Mouse (Mus musculus) kidney, adult 11 months (tissue): Measurements from ENCODE around the gene Inpp4a.

Experiments
- DNase-seq: peaks from one replicate; pipeline ENCODE4 v3.0.0; 2022

Gene Inpp4a

DNA sequence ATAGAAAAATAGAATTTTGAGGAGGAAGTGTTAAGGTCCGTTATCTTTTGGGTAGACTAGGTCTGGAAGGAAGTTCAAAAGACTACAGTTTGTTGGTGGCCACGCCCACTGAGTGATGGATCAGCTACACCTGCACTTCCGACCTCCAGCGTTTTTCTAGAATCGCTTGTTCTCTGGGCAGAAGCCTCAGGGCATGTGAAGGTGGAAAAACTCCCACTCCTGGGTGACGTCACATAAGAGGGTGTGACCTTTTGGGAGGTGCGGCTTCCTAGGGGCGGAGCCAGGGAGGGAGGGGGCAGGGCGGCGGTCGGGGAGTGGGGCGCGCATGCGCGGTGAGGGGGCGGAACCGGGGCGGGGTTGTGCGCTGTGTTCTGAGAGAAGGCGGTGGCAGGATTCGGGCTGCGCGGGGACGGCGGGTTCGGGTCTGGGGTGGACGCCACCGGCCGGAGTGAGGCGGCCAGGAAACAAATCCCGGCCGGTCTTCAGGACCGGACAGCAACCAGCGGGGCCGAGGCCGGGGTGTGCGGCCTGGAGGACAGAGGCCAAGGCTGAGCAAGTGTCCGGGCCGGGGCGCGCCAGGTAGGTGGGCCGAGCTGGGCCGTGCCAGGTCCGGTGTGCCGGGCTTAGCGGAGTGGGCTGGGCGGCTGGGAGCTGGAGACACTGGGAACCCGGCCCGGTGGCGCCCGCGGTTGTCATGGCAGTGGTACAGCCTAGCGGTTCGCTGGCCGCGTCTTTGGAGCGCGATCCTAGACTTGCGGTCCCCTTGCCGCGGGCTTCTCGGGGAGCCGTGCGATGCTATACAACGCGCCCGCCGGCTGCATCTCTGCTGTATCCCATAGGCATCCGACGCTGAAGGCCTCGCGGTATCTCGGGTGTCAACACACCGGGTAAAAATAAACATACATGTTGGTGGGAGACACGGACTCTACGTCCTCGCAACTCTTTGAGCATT is at the start of gene Inpp4a:
Gene Inpp4a, plus strand, starts transcription at position 326 of the 952 bp plus-strand sequence.
- DNase-seq, result peak; percentile 85

DNA sequence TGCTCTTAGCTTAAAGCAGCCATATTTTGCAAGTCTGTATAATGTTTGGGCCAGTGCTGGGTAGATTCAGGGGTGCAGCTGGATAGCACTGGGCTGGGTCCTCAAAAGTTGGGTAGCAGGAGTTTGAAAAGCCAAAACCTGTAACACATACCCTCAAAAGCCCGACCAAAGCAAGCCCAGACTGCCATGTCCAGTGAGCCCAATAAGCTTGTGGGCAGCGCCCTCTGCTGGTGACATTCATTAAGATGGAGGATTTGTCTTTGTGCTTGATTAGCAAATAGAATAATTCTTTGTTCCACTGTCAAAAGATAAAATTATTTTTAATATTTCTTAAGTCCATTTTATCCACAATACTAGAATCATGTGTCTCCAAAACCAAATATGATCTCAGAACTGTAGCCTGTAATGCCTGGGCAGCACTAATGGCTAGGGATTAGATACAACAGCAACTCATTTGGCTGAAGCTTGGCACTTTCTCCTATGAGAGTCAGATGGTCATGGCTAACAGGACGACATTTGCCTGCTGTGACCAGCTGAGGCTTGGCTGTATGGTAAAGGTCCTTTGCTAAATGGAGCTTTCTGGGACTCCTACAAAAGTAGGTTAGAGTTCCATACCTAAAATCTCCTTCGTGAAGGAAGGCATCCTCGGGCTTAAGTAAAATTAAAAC is 48.9 kb upstream of the Inpp4a start:
- peak; percentile 54 for DNase-seq

DNA sequence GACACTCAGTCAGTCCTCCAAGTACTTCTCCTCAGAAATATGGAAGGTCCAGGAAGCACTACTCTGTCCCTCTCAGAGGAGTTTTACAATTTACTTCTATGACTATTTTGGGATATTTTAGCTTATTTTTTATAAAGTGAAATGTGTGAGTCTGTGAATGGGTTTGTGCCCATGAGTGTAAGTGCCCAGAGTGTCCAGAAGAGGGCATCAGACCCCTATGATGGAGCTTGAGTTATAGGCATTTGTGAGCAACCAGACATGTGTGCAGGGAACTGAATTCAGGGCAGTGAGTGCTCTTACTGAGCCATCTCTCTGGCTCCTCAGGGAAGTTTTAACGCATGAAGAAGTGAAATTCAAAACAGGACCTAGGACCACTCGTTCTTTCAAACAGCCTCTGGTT is 41.2 kb upstream of the Inpp4a start:
- DNase-seq, result no peak

DNA sequence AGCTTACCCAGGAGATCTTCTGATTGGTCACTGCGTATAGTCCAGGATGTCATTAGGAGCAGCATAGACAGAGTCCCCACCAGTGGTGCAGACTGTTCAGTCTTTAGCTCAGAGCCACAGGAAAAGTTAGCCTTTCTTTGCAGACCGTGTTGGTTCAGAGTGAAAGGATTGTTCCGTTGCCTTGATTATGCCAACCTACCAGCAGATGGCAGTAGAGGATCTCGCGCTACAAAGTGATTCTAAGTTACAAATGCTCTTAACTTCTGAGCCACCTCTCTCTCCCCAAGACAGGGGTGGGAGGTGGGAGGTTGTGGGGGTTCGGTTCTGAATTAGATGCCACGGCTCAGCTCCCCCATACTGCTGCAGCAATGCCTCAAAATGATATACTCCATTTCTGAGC is 27.2 kb upstream of the Inpp4a start:
- peak; percentile 32 for DNase-seq

DNA sequence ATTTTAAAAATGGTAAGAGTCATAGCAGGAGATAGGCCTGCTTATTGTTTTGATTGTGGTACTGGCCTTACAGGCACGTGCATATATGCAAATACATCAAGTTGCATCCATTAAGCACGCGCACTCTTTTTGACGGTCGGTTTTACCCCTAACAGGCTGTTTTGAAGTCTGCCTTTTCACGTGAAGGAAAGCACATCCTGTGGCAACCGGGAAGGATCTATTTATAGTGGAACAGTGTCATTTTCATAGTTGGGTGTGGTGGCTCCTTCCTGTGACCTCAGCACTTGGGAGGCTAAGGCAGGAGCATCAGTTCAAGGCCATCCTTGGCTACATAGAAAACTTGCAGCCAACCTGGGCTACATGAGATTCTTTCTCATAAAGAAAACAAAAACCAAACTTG is 13.1 kb upstream of the Inpp4a start:
- no peak for DNase-seq

DNA sequence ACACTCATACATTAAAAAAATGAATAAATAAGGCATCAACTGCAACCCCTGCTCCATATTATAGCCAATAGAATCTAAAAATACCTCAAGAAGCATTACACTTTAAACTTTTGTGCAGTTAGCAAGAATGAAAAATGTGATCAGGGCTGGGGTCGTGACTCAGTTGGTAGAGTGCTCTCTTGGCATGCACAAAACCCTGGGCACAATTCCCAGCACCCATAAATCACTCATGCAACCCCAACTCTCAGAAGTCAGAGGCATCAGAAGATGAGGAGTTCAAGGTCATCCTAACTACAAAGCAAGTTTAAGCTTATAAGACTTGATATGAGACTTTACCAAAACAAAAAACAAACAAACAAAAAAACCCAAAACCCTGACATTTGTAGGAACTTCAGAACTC is 11.9 kb upstream of the Inpp4a start:
- no peak for DNase-seq

DNA sequence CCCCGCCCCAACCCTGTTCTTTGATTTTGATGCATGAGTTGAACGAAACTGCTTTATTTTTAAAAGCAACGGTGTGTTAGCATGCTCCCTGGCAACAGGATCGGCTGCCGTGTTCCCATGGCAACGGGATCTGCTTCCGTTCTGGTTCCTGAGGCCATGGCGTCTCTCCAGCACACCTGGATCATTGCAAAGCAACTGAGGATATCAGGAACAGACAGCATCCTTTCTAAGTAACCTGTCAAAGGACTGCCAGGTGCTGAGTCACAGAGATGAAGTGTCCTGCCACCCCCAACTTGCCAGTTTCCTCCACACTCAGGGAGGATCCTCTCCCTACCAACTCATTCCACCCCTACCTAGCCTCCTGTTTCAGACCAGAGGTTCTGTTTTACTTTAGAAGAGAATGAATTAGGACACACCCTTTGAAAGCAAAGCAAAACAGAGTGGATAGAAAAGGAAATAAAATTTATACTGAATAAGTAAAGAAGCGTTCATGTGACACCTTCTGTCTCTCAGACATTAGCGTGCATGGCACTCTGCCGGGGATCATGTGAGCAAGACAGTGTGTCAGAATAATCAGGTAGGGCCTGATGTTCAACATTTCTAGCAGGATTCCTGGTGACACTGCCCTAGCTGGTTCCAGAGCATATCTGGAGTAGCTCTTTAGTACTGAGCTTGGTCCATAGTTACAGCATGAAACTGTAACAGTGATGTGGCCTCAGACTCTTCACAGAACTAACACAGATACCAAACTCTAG is 11.3 kb upstream of the Inpp4a start:
- DNase-seq, result no peak

DNA sequence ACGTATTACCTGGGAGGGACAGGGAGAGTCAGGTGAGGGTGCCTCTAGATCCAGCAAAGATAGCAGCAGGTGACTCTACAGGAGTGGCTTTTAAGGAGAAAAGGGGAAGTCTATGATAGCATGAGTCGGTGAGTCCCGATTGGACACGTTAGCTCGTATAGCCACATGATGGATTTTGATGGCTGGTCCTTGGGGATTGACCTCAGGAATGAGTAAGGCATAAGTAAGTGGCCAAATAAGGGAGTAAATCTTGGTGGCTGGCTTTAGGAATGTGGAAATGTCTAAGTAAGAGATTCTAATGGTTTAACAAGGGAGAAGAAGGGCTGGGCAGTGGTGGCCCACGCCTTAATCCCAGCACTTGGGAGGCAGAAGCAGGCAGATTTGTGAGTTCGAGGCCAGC is 10.7 kb upstream of the Inpp4a start:
- DNase-seq, result no peak

DNA sequence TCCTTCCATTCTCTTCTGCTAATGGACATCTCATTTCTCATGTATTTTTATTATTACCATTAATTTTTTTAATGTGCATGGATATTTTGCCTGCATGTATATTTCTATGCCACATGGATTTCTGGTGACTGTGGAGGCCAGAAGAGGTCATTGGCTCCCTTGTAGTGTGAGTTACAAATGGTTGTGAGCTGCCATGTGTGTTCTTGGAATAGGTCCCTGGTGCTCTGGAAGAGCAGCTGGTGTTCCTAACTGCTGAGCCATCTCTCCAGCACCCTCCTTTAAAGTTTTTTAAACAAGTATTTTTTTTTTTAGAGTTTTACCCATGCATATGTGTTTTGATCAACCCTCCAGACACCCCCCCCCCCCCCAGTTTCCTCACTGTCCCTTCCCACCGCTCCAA is 3.3 kb upstream of the Inpp4a start:
- DNase-seq, result no peak

DNA sequence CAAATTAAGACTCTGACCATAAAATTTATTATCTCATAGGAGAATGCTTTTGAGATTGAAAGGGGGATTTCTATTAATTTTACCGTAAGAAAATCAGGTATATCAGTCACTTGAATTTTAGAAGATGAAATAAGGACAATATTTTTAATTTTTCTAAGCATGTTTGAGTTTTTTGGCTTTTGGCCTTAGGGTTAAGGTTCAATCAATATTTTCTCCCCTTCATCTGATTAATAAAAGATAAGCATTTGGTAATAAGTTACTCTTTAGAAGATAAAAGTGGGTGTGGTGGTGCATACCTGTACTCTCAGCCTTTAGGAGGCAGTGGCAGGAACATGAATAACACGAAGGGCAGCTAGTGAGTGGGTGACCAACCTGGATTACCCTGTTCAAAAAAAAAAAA is 761 bp upstream of the Inpp4a start:
- no peak for DNase-seq

DNA sequence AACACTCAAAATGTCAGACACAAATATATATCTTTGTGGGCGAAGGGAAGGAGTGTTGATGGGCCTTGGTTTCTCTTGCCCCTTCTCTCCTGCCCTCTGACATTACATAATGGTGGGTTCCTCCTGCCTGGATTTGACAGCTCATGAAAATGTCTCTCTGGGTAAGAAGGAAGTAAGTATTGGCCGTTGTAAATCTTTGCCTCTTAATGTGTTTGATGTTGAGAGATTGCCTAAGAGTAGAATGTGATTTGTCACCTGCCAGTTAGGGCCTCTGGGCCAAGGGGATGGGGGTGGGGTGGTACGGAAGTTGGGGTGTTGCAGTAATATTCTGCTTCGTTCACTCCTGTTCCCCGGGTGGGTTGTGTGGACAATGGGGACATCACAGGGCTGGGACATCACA is 985 bp downstream of the Inpp4a start:
- no peak for DNase-seq

DNA sequence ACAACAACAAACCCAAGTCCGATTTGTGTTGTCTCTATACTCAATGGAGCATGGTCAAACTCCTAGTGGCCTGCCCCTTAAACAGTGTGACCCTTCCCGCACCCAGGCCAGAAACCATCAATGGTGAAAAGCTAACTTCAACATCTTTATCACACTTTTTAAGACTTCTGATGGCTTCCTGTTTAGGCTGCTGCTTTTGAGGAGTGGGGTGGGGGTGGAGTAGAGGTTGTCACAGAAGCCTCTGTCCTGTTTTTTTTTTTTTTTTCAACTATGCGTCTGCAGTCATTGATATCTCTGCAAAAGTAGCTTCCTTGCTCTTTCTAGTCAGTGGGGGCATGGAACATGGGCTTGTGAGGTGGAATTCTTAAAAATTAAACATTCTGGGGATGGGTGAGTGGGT is 3.1 kb downstream of the Inpp4a start:
- DNase-seq, result no peak

DNA sequence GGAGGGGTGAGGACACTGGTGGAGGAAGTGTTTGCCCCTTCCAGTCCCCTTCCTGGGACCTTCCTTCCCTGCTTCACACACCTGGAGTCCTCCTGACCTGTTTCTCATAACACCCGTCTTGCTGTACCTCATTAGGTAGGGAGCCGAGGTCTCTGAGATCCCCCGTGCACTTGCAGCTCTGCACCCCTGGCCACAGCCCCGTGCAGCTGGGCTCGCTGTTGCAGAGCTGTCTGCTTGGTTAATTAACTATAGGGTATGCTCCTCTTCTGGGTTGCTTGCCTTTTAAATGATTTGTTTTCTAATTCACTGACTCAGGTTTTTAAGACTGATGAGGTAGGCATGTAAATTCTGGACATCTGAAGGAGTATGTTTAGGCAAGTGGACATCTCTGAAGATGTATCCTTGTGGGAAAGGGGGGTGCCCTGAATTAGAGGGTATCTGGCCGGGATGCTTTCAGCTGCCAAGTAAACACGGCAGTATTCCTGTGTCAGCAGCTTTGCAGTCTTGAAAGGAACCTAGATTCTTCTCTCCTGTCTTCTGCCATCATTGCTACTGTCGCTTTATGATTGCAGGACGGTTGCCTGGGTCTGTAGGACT is 6.1 kb downstream of the Inpp4a start:
- DNase-seq, result no peak

DNA sequence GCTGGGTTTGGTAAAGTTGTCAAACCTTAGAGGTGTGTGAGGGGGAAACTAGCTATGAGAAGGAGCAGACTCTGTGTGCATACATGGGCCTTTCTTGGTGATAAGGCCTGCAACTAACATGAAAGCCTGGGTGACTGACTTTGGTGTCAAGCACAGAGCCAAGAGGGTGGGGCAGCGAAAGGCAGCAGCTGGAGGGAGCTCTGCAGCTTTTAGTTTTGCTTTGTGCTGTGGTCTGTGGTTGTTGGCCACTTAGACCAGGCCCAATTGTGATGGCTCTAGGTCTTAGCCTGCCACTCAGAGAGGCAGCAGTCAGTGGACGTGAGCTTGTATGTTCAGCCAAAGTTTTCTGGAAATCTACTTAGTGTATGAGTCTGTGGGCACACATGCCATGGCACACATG is 7.9 kb downstream of the Inpp4a start:
- no peak for DNase-seq

DNA sequence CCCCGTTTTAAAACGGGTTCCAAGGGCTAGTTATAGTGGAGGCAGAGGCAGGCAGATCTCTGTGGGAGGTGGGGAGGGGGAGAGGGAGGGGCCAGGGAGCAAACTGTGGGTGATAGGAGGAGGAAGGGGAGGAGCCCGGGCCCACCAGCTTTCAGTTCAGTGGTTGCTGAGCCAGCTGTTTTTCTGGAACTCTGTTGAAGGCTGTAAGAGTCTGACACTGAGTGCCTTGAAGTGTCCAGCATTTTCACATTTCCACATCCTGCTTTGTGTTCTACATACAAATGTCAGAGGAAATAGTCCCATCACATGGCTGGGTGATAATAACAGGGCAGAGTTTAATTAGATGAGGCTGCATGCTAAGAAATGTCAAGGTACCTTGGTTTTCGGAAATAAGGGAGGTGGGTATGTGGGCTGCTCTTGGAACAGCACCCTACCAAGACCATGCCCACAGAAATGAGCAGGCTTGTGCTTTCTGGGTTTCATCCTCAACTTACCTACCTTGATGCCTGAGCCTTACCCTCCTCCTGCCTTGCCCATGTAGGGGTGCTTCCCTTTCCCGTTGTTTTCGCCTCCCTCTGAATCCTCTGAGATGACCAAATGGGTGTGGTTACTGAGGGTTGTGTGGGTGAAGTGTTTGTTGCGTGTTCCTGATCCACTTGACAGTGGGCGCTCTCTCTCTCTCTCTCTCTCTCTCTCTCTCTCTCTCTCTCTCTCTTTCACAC is 8.5 kb downstream of the Inpp4a start:
- no peak for DNase-seq

DNA sequence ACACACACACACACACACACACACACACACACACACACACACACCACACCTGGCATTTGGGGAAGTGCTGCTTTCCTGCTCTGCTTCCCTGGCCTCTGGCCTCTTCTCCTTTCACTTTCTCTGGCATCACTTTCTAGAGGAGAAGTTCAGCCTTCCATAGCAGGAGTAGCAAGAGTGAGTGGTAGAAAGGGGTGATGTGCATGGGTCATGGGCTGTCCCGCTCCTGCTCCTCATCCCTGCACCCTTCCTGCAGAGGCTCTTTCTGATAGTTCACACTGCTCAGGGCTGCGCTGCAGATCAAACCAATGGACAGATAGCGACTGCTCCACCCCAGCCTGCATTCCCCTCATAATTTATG is 9.1 kb downstream of the Inpp4a start:
- DNase-seq, result no peak

DNA sequence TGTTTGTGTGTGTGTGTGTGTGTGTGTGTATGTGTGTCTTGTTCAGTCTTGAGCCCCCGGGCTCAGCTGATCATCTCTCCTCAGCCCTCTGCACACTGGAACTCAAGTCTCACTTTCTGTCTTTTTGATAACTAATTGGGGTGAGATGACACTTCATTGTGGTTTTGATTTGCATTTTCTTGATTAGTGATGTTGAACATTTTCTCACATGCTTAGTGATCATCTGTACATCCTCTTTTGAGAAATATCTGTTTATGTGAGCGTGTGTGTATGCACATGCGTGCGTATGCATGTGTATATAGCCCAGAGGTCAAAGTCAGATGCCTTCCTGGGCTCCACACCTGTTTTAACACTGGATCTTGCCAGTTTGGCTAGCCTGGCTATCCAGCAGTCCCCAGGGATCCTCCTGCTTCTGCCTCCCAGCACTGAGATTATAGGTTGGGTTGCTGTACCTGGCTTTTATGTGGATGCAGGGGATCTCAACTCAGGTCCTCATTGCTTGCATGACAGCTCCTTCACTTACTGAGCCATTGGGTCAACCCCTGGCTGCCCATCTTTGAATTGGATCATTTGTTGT is 10.4 kb downstream of the Inpp4a start:
- DNase-seq, result no peak

DNA sequence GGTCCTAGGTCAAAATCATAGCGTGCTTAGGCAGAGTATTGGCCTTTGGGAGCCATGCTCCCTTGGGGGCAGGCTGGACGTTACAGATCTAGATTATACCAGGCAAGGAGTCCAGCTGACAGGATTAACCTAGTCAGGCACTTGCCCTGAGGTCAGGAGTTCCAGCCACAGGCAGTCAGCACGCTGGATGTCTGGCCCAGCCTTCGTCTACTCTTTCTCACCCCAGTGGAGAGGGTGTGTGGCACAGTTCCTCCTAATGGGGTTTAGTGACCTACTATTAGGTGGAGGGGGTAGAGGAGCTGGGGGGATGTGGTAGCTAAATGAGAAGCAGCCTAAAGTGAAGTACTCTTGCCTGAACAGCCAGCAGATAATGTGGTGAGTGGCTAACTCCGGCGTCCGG is 14.7 kb downstream of the Inpp4a start:
- no peak for DNase-seq

DNA sequence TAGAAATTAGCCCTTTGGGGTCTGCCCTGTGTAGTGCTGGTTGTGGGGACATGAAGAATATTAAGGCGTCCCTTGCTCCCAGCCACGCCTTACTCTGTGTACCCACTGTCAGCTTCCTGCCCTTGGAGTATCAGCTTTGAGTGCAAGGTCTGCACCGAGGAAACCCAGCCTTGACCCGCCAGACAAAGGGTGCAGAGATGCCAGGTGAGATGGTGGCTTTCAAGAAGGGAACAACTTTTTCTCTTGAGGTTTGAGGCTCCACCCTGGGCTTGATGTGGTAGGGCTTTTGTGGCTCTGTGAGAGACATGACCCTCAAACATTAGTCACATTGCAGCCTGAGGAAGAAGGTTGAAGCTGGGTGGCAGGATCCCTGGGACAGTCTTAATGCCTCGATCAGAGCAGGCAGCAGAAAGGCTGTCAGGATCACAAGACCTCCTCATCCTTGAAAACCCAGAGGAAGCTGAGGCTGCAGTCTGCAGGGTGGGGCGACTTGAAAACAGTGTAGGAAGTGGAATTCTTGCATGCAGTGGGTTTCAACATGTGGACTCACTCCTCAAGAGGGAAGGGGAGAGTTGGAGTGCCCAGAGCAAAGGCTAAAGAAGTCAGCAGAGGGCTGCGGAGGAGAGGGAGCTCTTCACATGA is 18.1 kb downstream of the Inpp4a start:
- DNase-seq, result no peak

DNA sequence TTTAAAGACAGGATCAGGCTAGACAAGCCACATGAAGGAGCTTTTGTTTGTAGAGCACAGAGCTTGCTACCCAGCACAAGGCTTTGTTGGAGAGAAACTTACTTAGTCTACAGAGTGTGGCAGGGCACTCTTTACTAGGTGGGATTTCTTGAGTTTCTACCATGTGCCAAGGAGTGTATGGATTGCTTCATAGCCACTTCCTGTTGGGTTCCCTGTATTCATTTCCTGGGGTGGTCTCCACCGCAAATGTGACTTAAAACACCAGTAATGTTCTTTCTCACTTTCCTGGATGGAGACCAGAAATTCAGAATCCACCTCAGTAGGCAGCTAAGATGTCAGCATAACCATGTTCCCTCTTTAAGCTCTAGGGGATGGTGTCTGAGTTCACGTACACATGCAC is 18.9 kb downstream of the Inpp4a start:
- no peak for DNase-seq

DNA sequence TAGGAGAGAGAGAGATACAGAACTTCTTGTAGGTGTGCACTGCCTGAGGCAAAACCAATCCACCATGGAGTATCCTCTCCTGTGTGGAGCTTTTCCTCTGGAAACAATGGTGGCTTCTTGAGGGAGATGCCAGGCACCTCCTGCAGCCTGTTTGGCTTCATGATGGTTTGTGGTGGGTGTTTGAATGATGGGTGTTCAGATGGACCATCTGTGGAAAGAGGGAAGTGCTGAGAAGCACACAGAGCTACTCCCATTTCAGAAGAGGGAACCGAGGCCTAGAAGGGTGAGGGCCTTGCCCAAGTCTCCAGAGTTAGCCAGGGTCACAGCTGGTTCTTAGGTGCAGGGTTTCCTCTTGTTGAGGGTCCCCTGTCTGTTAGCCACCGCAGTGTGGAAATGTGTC is 23.0 kb downstream of the Inpp4a start:
- DNase-seq, result no peak

DNA sequence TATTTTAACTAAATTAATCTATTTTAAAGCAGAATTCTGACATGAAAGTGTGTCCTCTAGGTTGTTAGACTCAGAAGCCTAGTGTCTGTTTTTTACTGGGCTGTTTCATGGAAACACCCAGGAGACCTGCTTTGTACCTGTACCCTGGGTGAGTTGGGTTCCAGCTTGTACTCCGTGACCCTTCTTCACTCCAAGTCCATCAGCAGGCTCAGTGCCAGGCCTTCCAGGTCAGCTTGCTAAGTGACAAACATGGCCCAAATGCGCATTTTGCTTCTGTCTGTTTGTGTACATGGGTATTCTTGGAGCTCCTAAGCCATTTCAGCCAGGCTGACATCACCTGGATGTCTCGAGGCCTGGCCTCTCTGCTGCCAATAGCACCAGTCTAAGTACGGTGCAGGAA is 23.5 kb downstream of the Inpp4a start:
- no peak for DNase-seq
